Mouse (Mus musculus) frontal cortex, adult (tissue): Measurements from ENCODE around the gene Agtpbp1.
"Not testable (repeated sequence)": the region's sequence is repeated elsewhere in the genome, so short reads cannot be mapped to it uniquely, and the experiment has no call there.

Source experiments
- ATAC-seq: cut with Nextera tagmentation; 2 replicates; pipeline ENCODE4 v1.9.2; 2017; ENCODE audit warnings: mild to moderate bottlenecking, moderate library complexity, mixed read lengths; ENCODE audit not compliant: low TSS enrichment

Gene Agtpbp1

GRCm38 (mm10) chr13:59584947-59585647 lies at the start of gene Agtpbp1, which contains the start of gene Naa35:
TSS of gene Agtpbp1 (minus strand) at chr13:59585227.
TSS of gene Naa35 (plus strand) at chr13:59585259.
- ATAC-seq, result peak; percentile 95

DNA sequence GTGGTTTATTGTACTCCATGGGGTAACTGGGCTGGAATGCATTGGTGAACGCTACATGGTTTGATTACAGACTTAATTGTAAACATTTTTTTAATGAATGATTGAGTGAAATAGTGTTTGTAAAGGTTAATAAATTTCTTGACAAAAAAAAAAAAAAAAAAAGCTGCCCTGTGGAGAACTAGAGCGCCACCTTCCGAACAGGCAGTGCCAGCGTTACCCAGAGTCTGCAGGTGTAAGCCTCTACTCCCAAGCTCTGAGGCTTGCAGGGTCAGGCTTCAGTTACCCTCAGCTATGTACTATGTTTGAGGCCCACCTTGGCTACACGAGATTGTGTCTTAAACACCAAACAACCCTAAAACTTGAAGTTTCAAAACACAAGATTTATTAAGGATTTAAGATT lies 49.6 kb upstream of the Agtpbp1 start:
- no peak for ATAC-seq

GRCm38 (mm10) chr13:59626739-59627138 lies 41.7 kb upstream of the Agtpbp1 start:
- ATAC-seq, result no peak

DNA sequence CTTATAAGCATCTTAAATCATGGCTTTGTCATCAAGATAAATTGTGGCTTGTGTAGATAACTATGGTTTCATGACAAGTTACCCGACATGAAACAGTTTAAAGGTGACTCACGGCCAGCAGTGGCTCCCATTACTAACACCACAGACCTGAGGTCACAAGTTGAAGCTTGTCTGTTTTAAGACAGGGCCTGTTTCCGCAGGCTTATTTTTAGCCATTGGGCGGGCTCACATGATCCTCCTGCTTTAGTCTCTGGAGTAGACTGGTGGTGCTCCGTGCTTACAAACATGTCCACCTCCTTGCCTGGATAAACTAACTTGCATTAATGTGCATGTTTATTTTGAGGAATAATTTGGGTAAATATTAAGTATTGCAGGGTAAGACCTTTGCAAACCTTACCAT lies 39.9 kb upstream of the Agtpbp1 start:
- ATAC-seq, result no peak

- ATAC-seq, result no peak
These were observed 39.4 kb upstream of the Agtpbp1 start for GRCm38 (mm10) chr13:59624389-59624788.

- no peak for ATAC-seq
These were observed 36.8 kb upstream of the Agtpbp1 start for GRCm38 (mm10) chr13:59621643-59622489.

DNA sequence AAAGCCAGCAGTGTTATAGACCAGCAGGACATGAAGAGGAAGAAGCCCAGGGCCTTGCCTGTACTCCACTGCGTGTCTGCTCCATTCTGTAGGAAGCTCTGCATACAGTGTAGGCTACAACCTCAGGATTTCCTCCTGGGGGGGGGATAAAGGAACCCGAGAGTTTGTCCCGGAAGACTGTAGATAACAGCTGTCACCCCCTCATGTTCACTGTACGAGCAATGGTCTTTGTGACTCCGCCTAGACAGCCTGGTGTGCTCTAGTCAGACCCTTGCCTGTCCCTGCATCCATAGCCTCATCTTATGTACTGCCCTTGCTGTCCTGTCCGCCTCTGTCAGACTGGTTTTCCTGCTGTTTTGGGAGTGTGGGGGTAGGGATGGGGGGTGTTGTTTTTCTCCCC lies 33.4 kb upstream of the Agtpbp1 start:
- no peak for ATAC-seq

DNA sequence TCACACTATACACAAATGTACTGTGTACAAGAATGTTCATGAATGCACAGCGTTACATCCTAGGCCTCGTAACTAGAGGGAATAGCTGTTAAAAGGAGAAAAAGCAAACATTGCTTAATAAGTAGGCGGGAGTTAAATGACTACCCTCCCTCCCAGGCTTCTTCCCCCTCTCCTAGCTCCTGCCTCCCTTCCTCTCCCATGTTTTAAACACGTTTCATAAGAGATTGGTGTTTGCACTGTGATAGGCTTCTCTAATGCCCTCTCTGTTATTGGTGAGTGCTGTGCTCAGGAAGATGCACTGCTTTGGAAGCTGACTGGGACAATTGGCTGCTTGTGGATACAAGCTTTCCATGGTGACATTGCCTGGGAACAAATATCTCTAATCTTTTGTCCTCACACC lies 30.5 kb upstream of the Agtpbp1 start:
- no peak for ATAC-seq

GRCm38 (mm10) chr13:59615152-59615551 lies 30.1 kb upstream of the Agtpbp1 start:
- no peak for ATAC-seq

- ATAC-seq, result no peak
These were observed 28.8 kb upstream of the Agtpbp1 start for GRCm38 (mm10) chr13:59613868-59614267.

DNA sequence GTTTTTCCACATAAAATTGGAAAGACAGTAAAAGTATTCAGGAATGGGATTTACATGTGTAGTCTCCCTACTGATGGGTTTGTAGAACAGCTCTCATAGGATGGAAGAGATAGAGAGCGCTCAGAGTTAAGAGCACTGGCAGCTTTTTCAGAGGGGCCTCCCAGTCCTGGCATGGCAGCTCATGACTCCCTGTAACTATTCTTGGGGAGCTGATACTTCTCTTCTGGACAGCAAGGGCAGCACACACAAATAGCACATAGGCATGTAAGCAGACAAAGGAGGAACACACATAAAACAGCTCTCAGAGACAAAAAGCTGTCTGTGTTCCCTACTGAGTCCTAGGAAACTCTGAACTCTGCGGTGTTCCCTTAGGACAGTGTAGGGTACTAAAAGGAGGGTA lies 25.4 kb upstream of the Agtpbp1 start:
- ATAC-seq, result no peak

DNA sequence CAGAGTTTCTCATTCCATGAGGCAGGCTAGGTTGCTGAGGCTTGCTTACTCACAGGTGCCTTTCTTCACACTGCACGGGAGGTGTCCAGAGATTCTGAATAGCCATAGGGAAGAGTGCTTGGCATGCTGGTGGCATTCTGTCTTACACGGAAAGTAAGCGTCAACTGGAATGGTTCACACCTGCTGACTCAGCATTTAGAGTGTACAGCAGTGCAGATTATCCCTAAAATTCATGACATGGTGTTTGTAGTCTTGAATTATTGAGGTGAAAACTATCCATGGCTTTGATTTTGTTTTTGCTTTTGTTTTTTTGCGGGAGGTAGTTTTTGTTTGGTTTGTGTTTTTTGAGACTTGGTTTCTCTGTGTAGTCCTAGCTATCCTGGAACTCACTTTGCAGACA lies 24.9 kb upstream of the Agtpbp1 start:
- ATAC-seq, result no peak

DNA sequence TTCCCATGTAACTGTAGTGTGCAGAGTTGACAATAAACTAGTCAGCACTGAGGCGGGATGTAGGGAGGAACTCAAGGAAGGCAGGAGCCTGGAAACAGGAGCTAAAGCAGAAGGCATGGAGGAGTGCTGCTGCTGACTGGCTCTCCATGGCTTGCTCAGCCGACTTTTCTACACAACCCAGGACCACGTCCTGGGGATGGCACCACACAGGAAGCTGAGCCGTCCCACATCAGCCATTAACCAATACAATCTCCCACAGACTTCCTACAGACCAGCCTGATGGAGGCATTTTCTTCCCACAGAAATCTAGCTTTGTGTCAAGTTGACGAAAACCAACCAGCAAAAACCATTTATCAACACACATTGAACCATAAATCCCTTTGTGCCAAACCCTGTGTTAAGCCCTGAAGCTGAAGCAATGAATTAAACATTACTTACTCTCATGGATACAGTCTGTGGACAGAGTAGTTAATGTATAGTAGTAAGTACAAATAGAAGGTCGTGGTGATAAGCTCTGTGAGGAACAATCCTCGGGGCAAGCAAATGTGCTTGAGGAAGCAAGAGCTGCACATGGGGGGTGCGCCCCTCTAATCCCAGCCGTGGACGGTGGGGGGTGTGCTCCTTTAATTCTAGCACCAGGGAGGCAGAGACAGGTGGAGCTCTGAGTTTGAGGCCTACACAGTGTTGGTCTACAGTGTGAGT lies 20.3 kb upstream of the Agtpbp1 start:
- no peak for ATAC-seq

- no peak for ATAC-seq
These were observed 19.5 kb upstream of the Agtpbp1 start for GRCm38 (mm10) chr13:59604511-59604910.

DNA sequence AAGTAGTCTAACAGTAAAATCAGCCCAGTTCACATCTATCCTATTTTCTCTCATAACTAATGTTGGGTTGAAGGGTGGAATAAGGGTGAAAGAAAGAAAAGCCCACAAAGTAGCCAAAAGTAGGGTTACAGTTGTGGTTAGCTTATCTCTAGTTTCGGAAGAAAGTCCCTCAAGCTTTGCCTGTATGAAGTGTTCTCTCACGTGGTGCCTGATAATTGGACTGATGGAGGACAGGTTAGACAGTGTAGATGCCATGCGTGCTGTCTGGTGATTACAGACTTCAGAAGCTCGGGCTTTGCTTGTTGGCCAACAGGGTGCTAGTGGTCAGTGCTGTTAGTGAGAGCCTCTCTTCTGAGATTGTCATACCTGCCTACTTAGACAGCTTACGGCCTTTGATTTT lies 18.1 kb upstream of the Agtpbp1 start:
- no peak for ATAC-seq

DNA sequence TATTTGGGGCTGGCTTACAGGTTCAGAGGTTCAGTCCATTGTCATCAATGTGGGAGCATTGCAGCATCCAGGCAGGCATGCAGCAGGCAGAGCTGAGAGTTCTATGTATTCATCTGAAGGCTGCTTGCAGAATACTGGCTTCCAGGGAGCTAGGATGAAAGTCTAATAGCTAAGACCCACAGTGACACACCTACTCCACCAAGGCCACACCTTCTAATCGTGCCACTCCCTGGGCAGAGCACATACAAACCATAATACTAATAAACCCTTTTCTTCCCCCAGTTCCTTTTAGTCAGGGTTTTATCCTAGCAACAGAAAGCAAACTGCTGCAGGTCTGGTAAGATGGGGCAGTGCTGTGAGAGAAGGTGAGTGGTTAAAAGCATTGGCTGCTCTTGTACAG lies 7.6 kb upstream of the Agtpbp1 start:
- no peak for ATAC-seq

DNA sequence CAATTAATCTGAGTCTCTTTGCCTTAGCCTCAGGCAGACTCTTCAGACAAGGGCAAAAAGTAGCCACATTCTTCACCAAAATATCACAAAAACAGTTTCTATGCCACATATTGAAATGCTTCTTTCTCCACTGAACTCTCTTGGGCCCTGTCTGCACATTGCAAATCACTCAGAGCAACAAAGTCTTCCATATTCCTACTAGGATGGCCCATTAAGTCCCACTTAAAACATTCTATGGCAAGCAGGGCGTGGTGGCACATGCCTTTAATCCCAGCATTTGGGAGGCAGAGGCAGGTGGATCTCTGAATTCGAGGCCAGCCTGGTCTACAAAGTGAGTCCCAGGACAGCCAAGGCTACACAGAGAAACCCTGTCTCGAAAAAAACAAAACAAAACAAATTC lies 7.0 kb upstream of the Agtpbp1 start:
- not testable (repeated sequence) for ATAC-seq

- no peak for ATAC-seq
These were observed 5.7 kb upstream of the Agtpbp1 start for GRCm38 (mm10) chr13:59590691-59591090.

GRCm38 (mm10) chr13:59589672-59590071 lies 4.6 kb upstream of the Agtpbp1 start:
- no peak for ATAC-seq

GRCm38 (mm10) chr13:59587201-59587600 lies 2.2 kb upstream of the Agtpbp1 start:
- ATAC-seq, result no peak

DNA sequence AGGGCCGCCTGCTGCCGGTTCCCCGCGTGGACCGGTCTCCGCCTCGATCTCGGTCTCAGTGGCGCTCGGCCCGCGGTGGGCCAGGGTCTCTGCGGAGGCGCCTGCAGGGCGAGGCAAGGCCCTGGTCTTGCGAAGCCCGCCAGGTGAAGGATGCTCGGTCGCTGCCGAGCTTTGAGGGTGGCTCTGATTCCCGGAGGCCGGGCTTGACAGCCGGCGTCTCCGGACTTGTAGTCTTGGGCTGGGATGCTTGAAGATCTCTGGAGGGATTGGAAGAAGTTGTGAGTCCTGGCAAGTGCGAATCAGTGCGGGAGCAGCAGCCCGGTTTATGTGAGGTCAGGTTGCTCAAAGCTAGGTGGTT lies 600 bp upstream of the Agtpbp1 start:
- ATAC-seq, result peak; percentile 11; the same call in 1 of the 2 replicates

- peak; percentile 14; the same call in 1 of the 2 replicates for ATAC-seq
These were observed 546 bp downstream of the Agtpbp1 start for GRCm38 (mm10) chr13:59584481-59584880.

GRCm38 (mm10) chr13:59580954-59581353 lies 4.1 kb downstream of the Agtpbp1 start:
- no peak for ATAC-seq
